Comparison of ENCODE assay signal across 8 mouse cellular contexts in the genomic region with DNA sequence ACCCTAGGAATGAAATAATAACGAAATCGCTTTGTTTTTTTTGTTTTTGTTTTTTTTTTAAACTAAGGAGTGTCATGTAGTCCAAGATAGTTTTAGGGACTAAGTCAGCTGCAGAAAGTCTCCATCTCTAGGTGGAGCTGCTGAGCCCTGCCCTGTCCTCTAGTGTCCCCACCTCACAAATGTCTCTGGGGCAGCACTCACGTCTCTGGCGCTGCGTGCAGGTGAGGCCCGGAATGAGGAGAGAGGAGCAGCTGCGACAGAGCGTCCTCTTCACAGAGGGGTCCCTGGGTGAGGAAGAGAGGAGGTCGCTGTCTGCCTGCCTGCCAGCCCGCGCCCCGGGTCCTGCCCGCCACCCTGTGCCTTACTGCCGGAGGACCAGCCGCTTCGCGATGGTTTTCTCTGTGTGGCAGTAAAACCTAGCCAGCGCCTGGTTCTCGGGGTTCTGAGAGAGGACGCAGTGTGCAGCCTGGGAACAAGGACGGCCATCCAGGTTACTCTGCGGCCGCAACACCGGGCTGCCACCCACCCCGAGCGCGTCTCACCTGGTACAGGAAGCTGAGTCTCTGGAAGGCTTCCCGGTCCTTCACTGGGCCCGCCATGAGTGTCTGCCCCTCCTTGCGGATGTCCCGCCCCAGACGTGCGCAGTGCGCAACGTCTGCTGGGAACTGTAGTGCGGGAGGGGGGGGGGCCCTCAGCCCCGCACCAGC. TPM values are rescaled to one million over a fixed set of nuclear protein-coding genes. Genes with fewer than 3 reads are reported as not detected.
DNase-seq lines count a peak whose midpoint lies in the region; ATAC-seq and TF ChIP-seq lines count a peak whose summit lies in the region.

No protein-coding gene starts in this region.

- intact Hi-C loops in left cerebral cortex, adult 2 months (cut with DNase I), result loop anchor here (1.0 kb wide), 1 partner anchor 14 kb away; no protein-coding TSS in a partner anchor

- H3K27ac ChIP-seq in cortical plate, adult 2 months (ENCODE audit: insufficient read depth, low read length), result peak overlapping the region; percentile 66
- peak overlapping the region; percentile 91 for H3K27ac ChIP-seq in hindbrain, postnatal 0 days
- peak overlapping the region; percentile 95 for H3K27ac ChIP-seq in left cerebral cortex, adult 2 months
- peak overlapping the region; percentile 24 for H3K27ac ChIP-seq in macrophage

- H3K27me3 ChIP-seq in hindbrain, postnatal 0 days (ENCODE audit: insufficient read depth, low read length), result no peaks in the 10 kb centered on the region

- ATAC-seq in activated CD4-positive, CD25-positive, alpha-beta regulatory T cell, adult 4 months, result peak; percentile 96
- ATAC-seq in hindbrain, postnatal 0 days, result peak; percentile 97

- peak overlapping the region; percentile 84 for H3K4me3 ChIP-seq in cortical plate, adult 2 months (ENCODE audit: insufficient read depth, low read length)
- H3K4me3 ChIP-seq in hindbrain, postnatal 0 days (ENCODE audit: low read length), result peak overlapping the region; percentile 71
- peak overlapping the region; percentile 97 for H3K4me3 ChIP-seq in left cerebral cortex, adult 2 months
- H3K4me3 ChIP-seq in macrophage (ENCODE audit: inconsistent target), result peak overlapping the region; percentile 57

- peak overlapping the region; percentile 58 for H3K4me2 ChIP-seq in hindbrain, postnatal 0 days (ENCODE audit: low read depth, low read length)

- WGBS in hindbrain, postnatal 0 days, result under 1% methylated on average over 37 of the region's 37 CpGs
- 2% methylated on average over 36 of the region's 37 CpGs for WGBS in macrophage (ENCODE audit: missing documents)

- peak; percentile 83 for TF ChIP-seq POLR2A in cortical plate, adult 2 months (IDR thresholded peaks at IDR 0.05; ENCODE audit: extremely low read depth, insufficient read depth, low read length)

- peaks cover 10% of the 10 kb centered on the region; the same call in 1 of the 2 replicates for H3K79me2 ChIP-seq in macrophage (ENCODE audit: inconsistent target)

- peak; percentile 54 for TF ChIP-seq CTCF in cortical plate, adult 2 months (IDR thresholded peaks at IDR 0.05; ENCODE audit: extremely low read depth, insufficient read depth, low read length)
- TF ChIP-seq CTCF in hindbrain, postnatal 0 days (IDR thresholded peaks at IDR 0.05; ENCODE audit: low read depth), result peak; percentile 85
- TF ChIP-seq CTCF in left cerebral cortex, adult 2 months (IDR thresholded peaks at IDR 0.05), result peak; percentile 76

- H3K9me3 ChIP-seq in hindbrain, postnatal 0 days (ENCODE audit: low read length), result no peaks in the 10 kb centered on the region

- H3K4me1 ChIP-seq in cortical plate, adult 2 months (ENCODE audit: control insufficient read depth, insufficient read depth, low read length), result no peaks in the 10 kb centered on the region; the same call in 1 of the 2 replicates
- H3K4me1 ChIP-seq in hindbrain, postnatal 0 days (ENCODE audit: insufficient read depth, low read length), result no peaks in the 10 kb centered on the region

- peak overlapping the region; percentile 75 for H3K9ac ChIP-seq in hindbrain, postnatal 0 days (replicated peaks; ENCODE audit: low read length)

- H3K36me3 ChIP-seq in hindbrain, postnatal 0 days (ENCODE audit: insufficient read depth, low read length), result peaks cover 25% of the 10 kb centered on the region
- peaks cover 18% of the 10 kb centered on the region; the same call in 1 of the 2 replicates for H3K36me3 ChIP-seq in macrophage (ENCODE audit: inconsistent target)

- peak; percentile 55 to 63 for DNase-seq in gastrocnemius, adult 8-10 months (ENCODE audit: low spot score in 2 of 2)
- peak; percentile 92 for DNase-seq in hindbrain, postnatal 0 days (ENCODE audit: low spot score)
- DNase-seq in left cerebral cortex, adult 2 months (ENCODE audit: extremely low spot score in 1 of 2, low spot score in 2 of 2), result peak; percentile 82 to 84
- peak; percentile 89 for DNase-seq in right cerebral cortex, adult 18-20 months
- peak; percentile 75 for DNase-seq in urinary bladder, adult 2 months (ENCODE audit: low spot score)

RNA-seq across cellular contexts. Expression of a gene that starts 0.5 kb away (rescaled TPM):
- 100 to 1,000 TPM; 178 to 195 TPM for polyA plus RNA-seq in activated CD4-positive, CD25-positive, alpha-beta regulatory T cell, adult 4 months (2017; shearing (Covaris generic))
- 59.3 and 60.0 TPM in 2 replicates for polyA plus RNA-seq in cortical plate, adult 2 months (2012; rRNA removed)
- 10 to 100 TPM; 31.1 to 42.0 (median 33.5) TPM for total RNA-seq in gastrocnemius, adult 8-10 months (2022)
- total RNA-seq in hindbrain, postnatal 0 days (2014; rRNA removed), result 29.8 and 54.6 TPM in 2 replicates
- polyA plus RNA-seq in hindbrain, postnatal 0 days (2015; fragmentation: Nextera tagmentation; extraction: Ambion mirVana), result 154 and 160 TPM in 2 replicates
- total RNA-seq in left cerebral cortex, adult 2 months (2021), result 10 to 100 TPM; 44.5 to 45.1 TPM
- total RNA-seq in macrophage (2018; cell fraction: chromatin; rRNA removed), result 10 to 100 TPM in 24 of 26 experiments, 1 to 10 TPM in 2; 7.8 to 67.7 (median 23.6) TPM
- 10 to 100 TPM; 19.1 to 41.4 (median 28.1) TPM for total RNA-seq in macrophage (2018; cell fraction: cytosol; rRNA removed)
- 10 to 100 TPM; 10.6 to 52.7 (median 33.4) TPM for total RNA-seq in macrophage (2018; cell fraction: nucleus; rRNA removed)
- 14.2 to 42.9 TPM (median 31.7 TPM) in 3 replicates for polyA plus RNA-seq in macrophage (2018)
- 59.0 and 76.1 TPM in 2 replicates for polyA plus RNA-seq in urinary bladder, adult 2 months (2012; rRNA removed)

RNA-seq across cellular contexts. Expression of a gene that starts 14.7 kb away (rescaled TPM):
- 10 to 100 TPM in 1 of 2 experiments, 1 to 10 TPM in 1; 9.2 to 13.2 TPM for polyA plus RNA-seq in activated CD4-positive, CD25-positive, alpha-beta regulatory T cell, adult 4 months (2017; shearing (Covaris generic))
- polyA plus RNA-seq in cortical plate, adult 2 months (2012; rRNA removed), result 30.6 and 34.9 TPM in 2 replicates
- total RNA-seq in gastrocnemius, adult 8-10 months (2022), result 1 to 10 TPM; 5.5 to 9.7 (median 7.5) TPM
- 18.5 and 22.9 TPM in 2 replicates for total RNA-seq in hindbrain, postnatal 0 days (2014; rRNA removed)
- 13.0 and 13.3 TPM in 2 replicates for polyA plus RNA-seq in hindbrain, postnatal 0 days (2015; fragmentation: Nextera tagmentation; extraction: Ambion mirVana)
- 10 to 100 TPM; 25.1 to 27.2 TPM for total RNA-seq in left cerebral cortex, adult 2 months (2021)
- 10 to 100 TPM; 16.8 to 47.5 (median 35.2) TPM for total RNA-seq in macrophage (2018; cell fraction: chromatin; rRNA removed)
- total RNA-seq in macrophage (2018; cell fraction: cytosol; rRNA removed), result 1 to 10 TPM; 1.8 to 7.7 (median 5.8) TPM
- 10 to 100 TPM; 17.3 to 43.8 (median 26.8) TPM for total RNA-seq in macrophage (2018; cell fraction: nucleus; rRNA removed)
- 5.5 to 8.2 TPM (median 7.4 TPM) in 3 replicates for polyA plus RNA-seq in macrophage (2018)
- 23.9 and 26.8 TPM in 2 replicates for polyA plus RNA-seq in urinary bladder, adult 2 months (2012; rRNA removed)

RNA-seq across cellular contexts. Expression of a gene that starts 28.9 kb away (rescaled TPM):
- polyA plus RNA-seq in activated CD4-positive, CD25-positive, alpha-beta regulatory T cell, adult 4 months (2017; shearing (Covaris generic)), result not detected
- polyA plus RNA-seq in cortical plate, adult 2 months (2012; rRNA removed), result not detected in 2 replicates
- total RNA-seq in gastrocnemius, adult 8-10 months (2022), result not detected
- not detected in 2 replicates for total RNA-seq in hindbrain, postnatal 0 days (2014; rRNA removed)
- not detected in 2 replicates for polyA plus RNA-seq in hindbrain, postnatal 0 days (2015; fragmentation: Nextera tagmentation; extraction: Ambion mirVana)
- not detected for total RNA-seq in left cerebral cortex, adult 2 months (2021)
- not detected for total RNA-seq in macrophage (2018; cell fraction: chromatin; rRNA removed)
- total RNA-seq in macrophage (2018; cell fraction: cytosol; rRNA removed), result not detected
- not detected for total RNA-seq in macrophage (2018; cell fraction: nucleus; rRNA removed)
- not detected in 3 replicates for polyA plus RNA-seq in macrophage (2018)
- not detected in 2 replicates for polyA plus RNA-seq in urinary bladder, adult 2 months (2012; rRNA removed)

Comparison
In these comparisons a context has a peak if more than half of its experiments do, and no peak if none do; other contexts are left out.
1. Peak in every context shown above with its lines: DNase-seq, ATAC-seq, H3K4me3 ChIP-seq and H3K27ac ChIP-seq.
2. H3K27ac ChIP-seq: peak in every context shown above with its lines; median percentile 95 in left cerebral cortex, adult 2 months; 91 in hindbrain, postnatal 0 days; 66 in cortical plate, adult 2 months; 24 in macrophage.